Mouse (Mus musculus) adrenal gland, postnatal 4 days (tissue): ENCODE results near the gene Gfra4. TPM values are rescaled to one million over a fixed set of nuclear protein-coding genes. Genes with fewer than 3 reads are reported as not detected.

Source experiments
- microRNA-seq: library from miRNA; unstranded; fragments of <30 nt; microRNA quantifications from one replicate; pipeline ENCODE4 v1.2.0, GENCODE M21; 2021
- total RNA-seq, 2 experiments: library from RNA; stranded (reverse); gene quantifications; 2 replicates each; pipeline ENCODE4 v1.2.3; 2021

Gene Gfra4
- total RNA-seq, 2 experiments from 2014 or later = 10.1 to 11.4 TPM

Small RNA genes lying within 50 kb of the gene (microRNA-seq; reads per million reads assigned to microRNA genes)
- gene Mir6973b = not detected

Other genes starting within 250 kb of the Gfra4 start
- 10 to 100 TPM; 30.1 to 32.7 TPM for gene 4930402H24Rik, start 136.7 kb downstream of the Gfra4 start, total RNA-seq
- gene Atrn, start 136.6 kb downstream of the Gfra4 start, total RNA-seq = 10 to 100 TPM; 37.7 to 37.8 TPM
- gene Adam33, start 20.7 kb upstream of the Gfra4 start, total RNA-seq = 1 to 10 TPM; 5.6 to 6.8 TPM
- gene Siglec1, start 43.7 kb upstream of the Gfra4 start, total RNA-seq = 1 to 10 TPM; 2.6 to 3.0 TPM
- gene Hspa12b, start 84.2 kb upstream of the Gfra4 start, total RNA-seq = 10 to 100 TPM; 20.7 to 23.0 TPM
- not detected for gene Gm11037, start 90.4 kb upstream of the Gfra4 start, total RNA-seq
- 10 to 100 TPM; 42.1 to 47.4 TPM for gene 1700037H04Rik, start 117.0 kb upstream of the Gfra4 start, total RNA-seq
- 10 to 100 TPM; 81.8 to 84.8 TPM for gene Cenpb, start 137.0 kb upstream of the Gfra4 start, total RNA-seq
- 10 to 100 TPM; 28.8 to 40.0 TPM for gene Cdc25b, start 143.9 kb upstream of the Gfra4 start, total RNA-seq
- gene Spef1, start 144.2 kb upstream of the Gfra4 start, total RNA-seq = 1 to 10 TPM; 5.8 to 6.7 TPM
- gene Ap5s1, start 164.0 kb upstream of the Gfra4 start, total RNA-seq = 10 to 100 TPM; 23.9 to 24.8 TPM
- gene Mavs, start 191.0 kb upstream of the Gfra4 start, total RNA-seq = 10 to 100 TPM; 33.9 to 35.8 TPM
- gene Pank2, start 219.4 kb upstream of the Gfra4 start, total RNA-seq = 10 to 100 TPM; 60.4 to 69.5 TPM